Mouse (Mus musculus) c-Kit-negative CD71-positive TER-119-positive erythroid progenitor cells, embryonic 14.5 days (primary cell): Measurements from ENCODE around the gene BC049352.

Experiments used
- DNase-seq: peaks from one replicate; pipeline ENCODE4 v3.0.0-alpha.2; 2013; ENCODE audit warnings: low read depth, low spot score

BC049352 gene

DNA sequence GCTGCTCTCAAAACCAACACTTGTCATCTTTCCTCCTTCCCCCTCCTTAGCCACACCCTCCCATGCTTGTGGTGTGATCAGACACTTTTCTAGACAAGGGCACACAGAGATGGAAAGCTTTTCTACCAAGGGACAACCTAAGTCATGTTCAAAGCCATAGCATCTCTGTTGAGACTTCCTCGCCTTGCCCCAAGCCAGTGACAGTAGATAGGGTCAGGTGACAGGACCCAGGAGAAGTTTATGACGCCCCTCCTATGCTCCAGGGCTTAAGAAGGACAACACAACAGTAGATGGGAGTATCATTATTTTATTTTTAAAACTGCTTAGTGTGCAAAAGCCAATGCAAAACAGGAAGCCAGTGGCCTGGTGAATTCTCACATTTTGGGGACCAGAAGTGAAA, 65.7 kb downstream of the BC049352 start:
- DNase-seq = no peak

DNA sequence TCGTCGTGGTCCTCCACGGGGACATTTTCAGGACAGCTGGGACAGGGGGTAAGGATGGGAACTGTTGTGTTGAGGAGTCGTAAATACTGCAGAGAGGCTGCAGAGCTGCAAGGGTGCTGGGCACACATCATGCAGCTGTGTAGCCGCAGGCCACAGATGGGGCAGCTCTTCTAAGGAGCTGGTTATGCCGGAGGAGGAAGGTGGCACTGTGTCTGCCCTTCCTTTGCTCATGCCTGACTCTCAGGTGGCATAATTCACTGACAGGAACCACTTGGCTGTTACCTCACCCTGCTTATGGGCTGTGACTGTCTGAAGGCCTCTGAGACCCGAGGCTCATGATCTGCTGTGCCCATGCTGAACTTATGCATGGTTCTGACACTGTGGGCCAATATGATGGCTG, 68.5 kb downstream of the BC049352 start:
- no peak for DNase-seq

DNA sequence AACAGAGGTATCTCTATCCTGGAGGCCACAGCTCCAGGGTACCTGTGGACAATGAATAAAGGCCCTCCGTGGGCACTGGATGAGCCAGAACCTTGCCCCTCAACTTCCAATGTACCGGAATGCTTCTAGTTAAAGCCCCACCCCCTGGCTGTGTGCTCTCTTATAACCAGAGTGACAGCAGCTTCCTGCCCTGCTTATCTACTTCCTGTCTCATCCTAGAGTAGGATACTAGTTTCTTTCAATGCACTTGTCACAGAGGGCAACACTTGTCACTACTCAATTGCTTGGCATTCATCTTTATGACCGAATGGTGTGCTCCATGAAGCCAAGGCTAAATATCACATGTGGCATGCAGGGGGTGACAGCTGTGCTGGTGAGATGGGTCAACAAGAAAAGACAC, 69.5 kb downstream of the BC049352 start:
- no peak for DNase-seq

DNA sequence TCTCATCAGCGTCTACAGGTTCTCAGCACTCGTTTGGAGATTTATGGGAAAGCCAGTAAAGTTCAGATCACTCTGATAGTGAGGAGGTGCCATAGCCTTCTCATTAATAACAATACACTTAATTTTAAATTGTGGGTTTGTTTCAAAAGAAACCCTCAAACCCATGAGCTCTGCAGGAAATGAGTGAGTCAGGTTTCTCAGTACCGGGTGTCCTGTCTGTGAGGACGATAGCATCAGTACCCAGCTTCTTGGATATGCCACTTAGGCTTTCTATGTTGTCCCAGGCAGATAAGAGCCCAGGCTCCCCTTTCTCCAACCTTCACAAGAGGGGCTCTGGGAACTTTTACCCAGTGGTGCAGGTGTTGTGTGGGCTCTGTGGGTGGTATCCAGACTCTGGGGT, 70.2 kb downstream of the BC049352 start:
- no peak for DNase-seq

DNA sequence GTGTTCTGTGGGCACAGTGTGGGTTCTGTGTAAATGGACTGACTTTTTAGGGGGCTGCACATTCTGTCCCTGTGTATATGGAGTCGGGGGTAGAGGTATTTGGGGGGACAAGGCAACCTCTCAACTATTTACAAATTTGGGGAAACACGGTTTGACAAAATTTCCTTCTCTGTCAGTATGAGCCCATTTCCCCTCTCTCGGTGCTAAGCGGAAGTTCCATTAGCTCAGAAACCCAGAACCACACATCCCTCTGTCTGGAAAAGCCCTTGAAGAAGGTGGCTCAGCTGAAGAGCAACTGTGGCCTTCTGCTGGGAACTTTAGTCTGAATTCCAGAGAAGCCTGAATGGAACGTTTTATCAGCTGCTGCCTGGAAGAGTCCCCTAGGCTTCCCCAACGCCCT, 70.6 kb downstream of the BC049352 start:
- DNase-seq = no peak

DNA sequence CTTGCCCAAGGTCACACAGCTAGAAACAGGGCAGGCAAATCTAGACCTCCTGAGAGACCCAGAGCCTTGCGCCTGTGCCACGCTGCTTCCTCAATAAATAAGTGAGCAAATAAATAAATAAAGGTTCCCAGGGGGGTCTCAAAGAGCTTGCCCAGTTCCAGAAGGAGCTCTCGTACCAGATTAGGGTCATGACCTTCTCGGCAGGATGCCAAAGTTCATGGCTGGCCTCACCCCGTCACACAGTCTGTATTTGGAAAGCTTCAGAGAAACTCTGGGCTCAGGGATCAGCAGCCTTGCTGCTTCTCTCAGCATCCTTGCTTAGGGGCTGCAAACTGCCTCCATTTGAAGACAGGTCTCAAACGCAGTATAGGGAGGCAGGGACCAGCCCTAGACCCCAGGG, 72.2 kb downstream of the BC049352 start:
- no peak for DNase-seq

DNA sequence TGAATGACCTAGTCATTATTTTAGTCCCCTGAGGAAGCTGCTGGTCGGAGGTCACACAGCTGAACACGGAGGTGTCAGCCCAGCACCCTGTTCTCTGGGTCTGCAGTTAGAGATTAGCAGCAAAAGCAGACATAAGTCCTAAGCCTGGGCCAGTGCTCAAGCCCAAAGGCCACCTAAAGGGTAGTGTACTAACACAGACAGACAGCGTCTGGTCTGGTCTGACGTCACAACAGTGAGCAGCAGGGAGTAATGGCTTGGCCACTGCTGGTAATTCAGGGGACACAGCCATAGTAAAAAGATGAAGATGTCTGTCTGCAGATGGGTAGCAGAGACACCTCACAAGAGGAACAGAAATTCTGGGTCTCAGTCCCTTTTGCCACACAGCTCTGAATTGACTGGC, 72.8 kb downstream of the BC049352 start:
- no peak for DNase-seq

DNA sequence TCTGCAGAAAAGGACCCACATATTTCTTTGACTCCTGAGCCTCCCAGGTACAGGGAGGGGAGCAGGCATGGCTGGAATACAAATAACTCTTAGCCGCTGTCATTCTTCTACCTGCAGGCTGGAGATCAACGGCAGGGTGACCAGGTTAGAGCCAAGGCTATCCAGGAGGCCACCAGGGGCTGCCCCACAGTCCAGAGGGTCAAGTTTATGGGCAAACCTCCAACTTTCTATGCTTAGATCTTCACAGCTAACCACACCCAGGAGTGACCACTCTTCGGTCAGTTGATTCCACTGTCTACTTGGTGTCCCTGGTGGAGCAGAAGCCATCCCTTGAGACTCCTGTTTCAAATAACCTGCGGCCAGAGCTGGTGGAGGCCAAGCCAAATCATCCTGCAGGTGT, 73.6 kb downstream of the BC049352 start:
- no peak for DNase-seq

DNA sequence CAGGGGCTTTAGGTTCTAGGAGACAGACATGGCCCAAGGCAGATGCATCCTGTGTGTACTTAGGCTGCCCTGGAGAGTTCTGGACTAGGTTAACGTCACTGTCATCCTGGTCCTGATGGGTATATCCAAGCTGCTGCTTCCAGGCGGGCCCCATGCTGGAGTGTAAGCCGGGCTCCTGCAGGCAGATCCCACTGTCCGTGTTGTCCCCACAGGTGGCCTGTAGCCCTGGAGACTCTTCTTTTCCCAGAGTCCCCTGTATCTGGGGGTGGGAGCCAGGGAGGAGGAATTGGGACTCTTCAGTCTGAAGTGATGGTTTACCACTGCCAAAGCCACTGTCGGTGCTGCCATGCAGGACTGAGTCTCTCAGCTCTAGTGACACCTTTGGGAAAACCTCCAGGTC, 74.2 kb downstream of the BC049352 start:
- DNase-seq = no peak

DNA sequence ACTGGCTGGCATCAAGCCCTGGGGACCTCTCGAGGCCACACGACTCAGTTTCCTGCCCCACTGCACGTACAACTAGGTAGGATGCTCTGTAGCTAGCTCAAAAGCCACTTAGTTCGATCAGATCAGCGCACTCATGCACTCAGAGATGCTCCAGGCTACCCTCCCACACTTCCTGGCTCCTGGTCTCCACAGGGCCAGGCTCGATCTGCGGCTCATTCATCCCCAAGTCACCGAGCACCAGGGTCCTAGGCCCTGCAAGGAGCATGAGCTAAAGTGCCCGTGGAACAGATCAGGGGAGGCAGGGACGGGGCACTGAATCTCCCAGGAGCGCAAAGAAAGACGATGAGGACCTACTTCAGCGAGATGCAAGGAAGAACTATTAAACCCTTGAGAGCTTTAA, 77.3 kb downstream of the BC049352 start:
- no peak for DNase-seq

DNA sequence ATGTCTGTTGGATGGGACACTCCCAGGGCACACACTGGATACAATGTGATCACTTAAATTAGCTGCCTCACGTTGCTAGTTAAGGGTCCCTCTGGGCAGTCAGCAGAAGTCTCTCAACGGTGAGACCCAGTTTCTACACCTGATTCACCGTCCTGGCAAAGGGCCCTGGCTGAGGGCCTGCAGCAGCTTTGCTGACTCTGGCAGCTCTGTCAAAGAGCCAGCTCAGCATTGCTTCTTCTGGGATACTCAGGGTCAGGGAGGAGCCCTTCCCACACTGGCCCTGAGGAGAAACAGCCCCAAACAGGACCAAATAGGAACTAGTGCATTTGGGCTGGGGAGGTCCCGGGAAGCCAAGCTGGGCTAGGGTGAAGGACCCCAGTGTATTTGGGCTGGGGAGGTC, 79.7 kb downstream of the BC049352 start:
- DNase-seq = no peak

DNA sequence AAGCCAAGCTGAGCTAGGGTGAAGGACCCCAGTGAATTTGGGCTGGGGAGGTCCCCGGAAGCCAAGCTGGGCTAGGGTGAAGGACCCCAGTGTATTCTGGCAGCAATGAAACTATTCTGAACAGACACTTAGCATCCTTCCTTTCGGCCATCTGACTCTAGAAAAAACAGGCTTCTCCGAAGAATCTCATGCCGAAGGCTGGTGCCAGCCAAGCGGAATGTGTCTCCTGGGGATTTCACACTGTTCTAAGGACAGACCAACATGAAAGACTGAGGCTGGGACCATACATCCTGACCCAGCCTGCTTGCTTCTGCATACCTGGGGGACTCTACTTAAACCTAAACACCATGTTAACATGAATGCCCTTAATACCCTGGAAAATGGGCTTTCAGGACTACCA, 80.1 kb downstream of the BC049352 start:
- DNase-seq = no peak

DNA sequence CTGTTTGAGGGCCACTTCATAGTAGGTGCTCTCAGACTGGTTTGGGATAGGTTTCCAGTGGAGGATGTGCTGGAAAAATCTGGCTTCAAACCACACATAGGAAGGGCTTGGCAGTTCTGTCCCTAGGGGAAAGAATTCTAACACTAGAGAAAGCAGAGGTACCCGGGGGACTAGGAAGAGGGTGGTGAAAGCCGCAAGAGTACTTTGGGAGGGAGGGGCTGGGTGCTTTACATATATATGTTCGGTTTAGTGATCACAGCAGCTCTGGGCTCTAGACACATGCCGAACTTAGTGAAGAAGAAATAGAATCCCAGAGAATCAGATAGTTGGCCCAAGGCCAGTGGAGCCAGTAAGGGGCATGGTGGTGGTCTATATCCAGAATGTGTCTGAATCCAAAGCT, 85.3 kb downstream of the BC049352 start:
- DNase-seq = no peak

DNA sequence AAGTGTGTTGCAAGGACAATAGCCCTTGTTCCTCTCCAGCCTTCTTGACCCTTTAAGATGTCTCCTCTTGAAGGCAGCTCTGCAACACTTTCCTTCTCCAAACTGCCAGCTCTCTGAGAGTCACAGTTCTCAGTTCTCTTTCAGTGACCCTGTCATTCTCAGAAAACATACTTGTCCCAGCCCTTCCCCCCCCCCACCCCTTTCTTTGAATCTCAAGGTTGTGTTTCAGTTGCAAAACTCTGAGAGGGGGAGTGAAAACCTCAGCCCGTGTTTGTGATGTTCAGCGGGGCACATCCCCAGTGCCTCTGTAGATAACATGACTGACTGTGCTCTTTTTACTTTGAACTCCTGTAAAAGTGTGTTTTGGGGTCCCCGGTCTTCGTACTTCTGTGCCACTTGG, 86.3 kb downstream of the BC049352 start:
- no peak for DNase-seq

DNA sequence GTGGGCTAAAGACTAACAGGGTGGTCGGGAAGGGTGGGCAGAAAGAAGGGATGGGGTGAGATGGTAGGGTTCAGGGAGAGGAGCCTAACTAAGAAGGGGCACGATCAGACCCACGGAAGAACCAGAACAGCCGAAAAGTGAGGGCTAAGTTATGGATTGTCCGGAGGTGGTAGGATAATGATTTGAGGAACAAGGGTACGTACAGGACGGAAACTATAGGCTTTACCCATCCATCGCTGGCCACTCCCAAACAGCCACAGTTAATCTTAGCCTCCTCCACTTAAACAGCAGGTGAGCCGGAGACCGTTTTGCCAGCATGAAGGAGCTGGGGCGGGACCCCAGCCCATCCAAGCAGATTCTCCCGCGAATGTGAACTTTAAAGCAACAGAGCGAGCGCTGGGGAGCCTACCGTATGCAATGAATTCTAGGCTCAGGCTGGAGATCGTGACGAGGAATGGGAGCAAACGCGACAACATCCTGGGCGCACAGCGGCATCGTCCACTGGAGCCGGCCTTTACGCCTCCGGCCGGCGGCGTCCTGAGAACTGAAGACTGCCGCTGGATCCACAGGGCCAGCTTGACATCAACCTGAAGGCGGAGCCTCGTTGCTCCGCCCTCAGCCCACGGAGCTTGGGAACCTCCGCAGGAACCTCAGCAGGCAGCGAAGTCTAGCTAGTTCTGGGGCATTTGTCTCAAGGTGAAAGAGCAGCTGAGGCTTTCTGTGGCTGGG, 87.0 kb downstream of the BC049352 start, which contains the start of gene Il10ra:
Gene Il10ra (minus strand): TSS at position 553 of the 729 bp plus-strand sequence.
- no peak for DNase-seq

DNA sequence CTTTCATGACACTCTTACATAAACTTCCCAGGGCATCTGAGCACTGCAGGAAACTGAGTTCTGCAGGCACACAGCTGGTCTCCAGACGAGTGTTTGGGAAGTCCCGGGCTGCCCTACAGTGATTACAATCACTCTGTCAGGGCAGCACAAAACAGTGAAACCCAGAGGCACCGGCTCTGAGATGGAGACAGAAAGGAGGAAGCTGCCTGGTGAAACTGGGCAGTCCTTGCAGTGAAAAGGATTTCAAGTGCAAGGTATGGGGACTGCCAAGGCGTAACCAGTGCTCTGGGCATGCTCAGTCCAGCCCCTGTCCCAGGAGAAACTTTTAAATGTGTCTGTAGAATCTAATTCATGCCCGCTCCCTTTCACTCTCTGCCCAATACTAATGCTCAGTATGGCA, 90.4 kb downstream of the BC049352 start:
- DNase-seq = no peak

DNA sequence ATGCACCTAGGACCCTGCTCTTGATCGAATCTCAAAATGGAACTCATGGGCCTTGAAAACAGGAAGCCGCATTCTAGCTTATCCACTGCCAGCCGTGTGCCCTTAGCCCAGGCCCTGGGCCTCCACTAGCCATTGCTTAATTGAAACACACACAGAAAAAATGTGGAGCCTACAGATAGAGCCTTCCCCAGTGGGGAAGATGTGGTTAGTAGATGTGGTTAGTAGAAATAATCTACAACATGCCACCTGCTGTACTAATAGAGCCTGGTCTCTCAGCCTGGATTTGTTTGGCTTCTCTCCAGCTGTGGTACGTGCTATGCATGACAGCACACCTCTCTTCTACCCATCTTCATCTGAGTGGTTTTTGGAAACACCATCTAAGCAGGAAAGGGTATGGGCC, 92.4 kb downstream of the BC049352 start:
- DNase-seq = no peak

DNA sequence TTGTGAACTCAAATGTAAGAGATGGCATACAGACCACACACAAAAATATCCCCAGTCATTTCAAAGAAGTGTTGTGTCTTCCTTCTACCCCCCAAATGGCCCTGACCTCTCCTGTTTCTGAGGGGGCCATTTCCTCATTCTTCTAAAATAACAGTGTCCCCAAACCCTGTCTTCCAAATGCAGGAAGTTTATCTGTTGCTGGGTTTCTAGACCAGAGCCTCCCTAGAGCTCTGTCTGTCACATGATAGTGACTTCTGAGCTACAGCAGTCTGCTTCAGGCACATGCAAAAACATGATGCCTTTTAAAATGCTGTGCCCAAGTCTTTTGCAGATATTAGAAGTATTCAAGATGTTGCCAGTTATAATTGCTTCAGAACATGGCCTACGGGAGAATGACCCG, 92.8 kb downstream of the BC049352 start:
- no peak for DNase-seq

DNA sequence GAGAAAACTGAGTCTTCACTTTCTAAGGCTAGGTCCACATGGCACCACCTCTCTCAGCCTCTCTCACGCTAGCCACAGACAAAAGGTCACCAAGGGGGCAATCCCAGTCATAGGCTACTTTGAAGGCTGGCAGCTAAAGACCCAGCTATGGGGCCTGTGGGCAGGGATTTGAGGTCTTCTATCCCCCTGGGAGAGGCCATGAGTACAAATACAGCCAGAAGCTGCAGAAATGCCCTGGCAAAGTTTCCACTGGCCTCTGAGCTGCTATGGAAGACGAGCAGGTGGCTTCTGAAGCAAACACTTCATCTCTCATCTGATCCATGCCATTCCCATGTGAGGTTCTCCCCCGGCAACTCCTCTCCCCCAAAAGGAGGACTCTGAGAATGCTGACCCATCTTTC, 98.3 kb downstream of the BC049352 start:
- DNase-seq = no peak

DNA sequence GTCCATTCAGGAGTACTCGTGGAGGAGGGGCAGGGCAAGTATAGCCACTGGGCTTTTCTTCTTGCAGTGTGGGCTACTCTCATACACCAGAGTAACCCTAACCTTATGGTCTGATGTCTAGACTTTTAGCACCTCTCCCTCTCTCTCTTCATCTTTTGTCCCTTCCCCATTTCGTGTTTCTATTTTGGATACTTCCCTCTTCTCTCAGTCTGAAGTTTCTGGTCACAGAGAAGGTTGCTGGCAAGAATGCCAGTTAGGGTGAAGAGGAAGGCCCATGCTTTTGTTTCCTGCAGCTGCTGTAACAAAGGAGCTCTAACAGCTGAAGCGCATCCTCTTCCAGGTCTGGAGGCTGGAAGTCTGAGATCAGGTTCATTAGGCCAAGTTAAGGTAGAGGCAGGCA, 99.1 kb downstream of the BC049352 start:
- DNase-seq = no peak

DNA sequence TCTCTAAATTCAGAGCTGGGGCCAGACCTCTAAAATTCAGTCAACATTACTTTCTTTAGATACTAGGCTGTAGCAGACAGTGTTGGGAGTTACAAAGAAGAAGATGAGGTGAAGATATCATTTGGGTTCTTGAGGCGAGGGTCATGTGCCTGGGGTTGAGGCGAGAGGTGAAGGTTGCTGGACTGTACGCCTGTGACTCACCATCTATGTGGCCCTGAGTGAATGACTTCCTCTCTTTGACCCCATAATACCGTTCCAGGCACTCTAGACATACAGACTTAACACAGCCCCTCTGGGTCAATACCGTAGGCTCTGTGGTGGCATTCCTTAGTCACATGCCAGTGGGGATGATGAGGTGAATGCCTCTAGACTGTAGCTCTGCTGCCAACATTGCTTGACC, 100.7 kb downstream of the BC049352 start:
- no peak for DNase-seq

DNA sequence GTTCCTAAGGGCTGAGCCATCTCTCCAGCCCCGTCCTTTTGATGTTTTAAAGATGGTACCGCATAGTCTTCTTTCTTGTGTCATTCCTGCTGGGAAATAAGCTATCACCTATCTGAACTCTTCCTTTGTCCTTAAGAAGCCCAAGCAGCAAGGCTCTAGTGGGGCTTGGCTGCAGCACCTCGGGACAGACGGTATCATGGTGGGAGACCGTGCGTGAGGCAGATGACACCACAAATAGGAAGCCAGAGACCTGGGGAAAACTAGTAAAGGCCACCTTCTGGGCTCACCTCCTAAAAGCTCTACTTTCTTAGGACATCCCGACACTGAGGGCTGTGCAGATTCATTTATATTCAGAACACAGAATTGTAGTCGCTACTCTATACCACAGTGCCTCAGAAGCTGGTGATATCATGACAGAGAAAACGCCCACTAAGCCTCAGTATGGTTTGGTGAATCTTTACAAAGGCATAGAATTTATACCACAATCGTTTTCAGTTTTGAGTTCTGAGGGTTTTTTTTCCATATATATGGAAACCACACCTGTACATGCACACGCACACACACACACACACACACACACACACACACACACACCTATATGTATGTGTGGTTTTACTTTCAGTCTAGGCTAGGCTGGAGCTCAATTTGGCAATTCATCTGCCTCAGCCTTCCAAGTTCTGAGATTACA, 109.8 kb downstream of the BC049352 start:
- no peak for DNase-seq

DNA sequence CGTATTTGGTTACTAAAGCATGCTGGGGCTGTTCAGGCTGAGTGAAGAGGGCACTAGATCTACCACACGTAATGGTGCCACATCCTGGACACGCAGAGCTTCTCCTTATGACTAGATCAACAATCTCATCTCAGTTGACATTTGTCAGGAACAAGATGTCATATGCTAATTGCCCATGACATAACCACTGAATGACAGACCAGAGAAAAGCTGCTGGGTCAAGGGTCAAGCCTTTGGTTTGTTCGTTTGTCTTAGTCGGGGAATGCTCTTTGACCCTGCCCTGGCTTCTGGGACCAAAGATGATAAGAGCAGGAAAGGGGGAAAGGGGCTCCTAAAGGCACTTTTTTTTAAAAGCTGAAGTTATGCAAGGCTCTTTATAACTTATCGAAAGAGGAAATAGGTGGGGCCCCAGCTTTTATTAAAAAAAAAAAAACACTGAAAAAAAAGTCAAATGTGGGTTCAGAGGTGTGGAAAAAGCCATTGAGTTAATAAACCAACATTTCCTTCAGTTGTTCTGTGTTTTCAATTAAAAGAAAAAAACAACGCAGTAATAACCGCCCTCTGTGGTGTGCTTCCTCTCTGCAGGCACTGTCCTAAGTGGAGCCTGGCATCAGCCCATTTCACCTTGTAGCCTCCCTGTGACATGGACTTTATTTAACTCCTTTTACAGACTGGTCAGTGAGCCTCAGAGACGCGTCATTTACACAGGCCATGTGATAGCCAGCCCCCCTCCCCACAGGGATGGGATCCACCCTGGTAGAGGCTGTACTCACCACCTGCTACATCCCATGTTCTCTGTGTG, 112.6 kb downstream of the BC049352 start:
- no peak for DNase-seq
